Mouse (Mus musculus) brain, adult 2 months (tissue): ENCODE measurements around the gene Higd1a.

ENCODE experiments used
- DNase-seq: peaks from one replicate; pipeline ENCODE4 v3.0.0; 2011; ENCODE audit warnings: low read depth, low spot score

The Higd1a gene

DNA sequence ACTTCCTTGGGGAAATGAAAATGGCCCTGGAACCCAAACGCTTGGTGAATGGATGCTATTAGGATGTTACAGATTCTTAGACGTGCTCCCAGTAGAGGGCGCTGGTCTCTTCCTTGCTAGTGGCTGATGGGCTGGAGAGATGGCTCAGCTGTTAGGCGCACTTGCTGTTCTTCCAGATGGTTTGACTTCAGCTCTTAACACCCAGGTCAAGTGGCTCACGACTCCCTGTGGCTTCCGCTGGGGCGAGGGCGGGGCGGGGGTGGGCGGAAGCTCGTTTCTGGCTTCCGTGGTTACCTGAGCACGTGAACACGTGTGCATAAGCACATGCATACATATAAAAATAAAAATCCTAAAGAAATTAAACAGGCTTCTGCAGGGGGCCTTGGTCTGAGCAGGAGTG is 22.7 kb upstream of the Higd1a start:
- peak; percentile 89 for DNase-seq

DNA sequence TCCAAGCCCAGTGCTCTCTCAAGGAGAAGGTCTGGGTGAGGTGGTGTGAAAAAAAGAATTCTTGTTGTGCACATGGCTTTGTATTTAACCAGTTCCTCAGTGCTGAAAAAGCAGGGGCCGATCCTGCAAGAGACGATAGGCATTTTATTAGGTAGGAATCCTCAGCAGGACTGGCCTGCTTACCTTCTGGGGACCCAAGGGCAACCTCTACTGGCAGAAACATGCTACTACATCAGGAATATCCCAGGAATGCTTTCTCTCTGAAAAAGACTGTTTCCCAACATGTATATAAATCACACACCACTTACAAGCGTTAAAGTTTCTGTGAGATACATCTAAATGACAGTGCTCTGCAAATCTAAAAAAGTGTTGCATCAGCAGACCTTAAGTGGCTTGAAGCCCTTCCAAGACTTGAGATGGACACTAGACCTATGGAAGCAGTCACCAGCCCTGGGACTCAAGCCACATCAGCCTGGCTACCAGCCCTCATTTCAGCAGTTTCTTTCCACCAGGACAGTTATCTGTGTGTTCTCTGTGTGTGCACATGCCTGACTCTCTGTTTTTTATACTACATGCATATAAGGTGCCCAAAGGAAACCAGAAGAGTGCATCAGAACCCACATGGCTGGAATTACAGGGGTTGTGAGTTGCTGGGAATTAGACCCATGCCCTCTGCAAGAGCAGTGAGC is 19.0 kb upstream of the Higd1a start:
- DNase-seq: peak; percentile 84

DNA sequence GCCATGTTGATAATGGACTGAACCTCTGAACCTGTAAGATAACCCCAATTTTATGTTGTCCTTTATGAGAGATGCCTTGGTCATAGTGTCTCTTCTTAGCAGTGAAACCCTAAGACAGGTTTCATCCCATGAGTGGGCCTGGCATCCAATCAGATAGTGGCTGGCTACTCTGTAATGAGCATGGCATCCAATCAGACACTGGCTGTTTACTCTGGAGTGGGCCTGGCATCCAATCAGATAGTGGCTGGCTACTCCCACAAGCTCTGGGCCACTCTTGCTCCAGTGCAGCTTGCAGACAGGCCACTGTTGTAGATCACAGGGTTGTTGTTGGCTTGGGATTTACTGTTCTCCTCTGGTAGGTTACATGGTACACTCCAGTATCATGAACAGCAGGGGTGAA is 15.4 kb upstream of the Higd1a start:
- no peak for DNase-seq

DNA sequence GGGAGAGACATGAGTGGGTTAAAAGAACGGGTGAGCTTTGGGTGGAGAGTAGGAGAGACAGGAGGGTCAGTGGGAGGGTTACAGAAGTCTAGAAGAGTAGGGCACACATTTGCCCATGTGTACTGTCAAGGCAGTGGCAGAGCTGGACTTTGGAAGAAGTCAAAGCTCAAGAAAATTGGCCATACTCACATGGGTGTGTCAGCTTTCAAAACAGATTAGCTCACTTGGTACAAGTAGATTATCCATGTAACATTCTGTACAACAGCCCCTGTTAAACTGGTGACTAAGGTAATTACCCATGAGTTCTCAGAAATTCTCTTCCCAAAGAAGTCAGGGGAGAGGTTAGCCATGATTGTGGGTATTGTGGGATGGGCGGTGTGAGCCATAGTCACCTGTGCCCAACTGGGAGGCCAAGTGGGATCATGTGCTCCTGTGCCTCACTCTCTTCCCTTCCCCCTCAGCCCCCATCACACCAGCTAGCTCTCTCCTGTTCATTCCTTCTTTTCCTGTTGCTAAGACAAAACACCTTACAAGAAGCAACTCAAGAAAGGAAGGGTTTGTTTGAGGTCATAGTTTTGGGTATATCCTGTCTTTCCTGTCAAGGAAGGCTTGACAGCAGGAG is 14.0 kb upstream of the Higd1a start:
- no peak for DNase-seq

DNA sequence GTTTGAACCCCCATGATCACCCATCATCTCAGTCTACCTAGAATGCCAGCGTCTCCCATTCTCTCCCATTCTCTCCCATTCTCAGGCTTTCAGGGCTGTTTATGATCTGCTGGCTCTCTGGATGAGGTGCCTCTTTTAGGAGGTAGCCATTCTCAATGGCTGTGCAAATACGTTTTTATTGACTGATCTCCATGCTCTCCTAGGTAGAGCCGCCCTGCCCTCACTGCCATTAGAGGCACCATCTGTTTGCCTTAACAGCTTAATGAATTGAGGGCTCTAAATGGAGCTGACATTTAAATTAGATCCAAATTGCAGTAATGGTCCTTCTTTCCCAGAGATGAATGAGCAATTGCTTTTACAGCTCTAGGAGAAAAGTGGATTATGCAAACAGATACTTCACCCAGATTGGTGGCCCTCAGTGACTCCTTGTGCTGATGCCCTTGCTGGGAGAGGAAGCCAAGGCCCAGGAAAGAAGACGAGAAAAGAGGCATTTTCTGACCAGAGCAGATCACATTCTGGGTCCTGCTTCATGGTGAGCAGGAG is 11.9 kb upstream of the Higd1a start:
- DNase-seq: peak; percentile 14

DNA sequence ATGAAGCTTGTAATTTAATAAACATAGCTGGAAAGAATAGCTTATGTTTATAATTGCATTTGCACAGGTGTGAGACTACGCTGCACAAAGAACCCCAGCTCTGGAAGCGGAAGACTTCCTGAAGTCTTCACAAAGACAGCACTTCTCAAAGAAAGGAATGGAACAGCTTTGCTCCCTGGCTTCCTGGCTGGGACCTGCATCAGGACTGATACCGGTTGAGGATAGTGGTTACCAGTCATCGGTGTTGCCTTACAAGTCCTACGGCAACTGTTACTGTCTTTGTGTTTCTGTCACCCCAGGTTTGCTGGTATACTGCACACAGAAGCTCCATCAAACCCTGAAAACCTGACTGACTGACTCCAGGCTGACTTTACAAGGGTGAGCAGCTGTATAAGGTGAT is 11.3 kb upstream of the Higd1a start:
- no peak for DNase-seq

DNA sequence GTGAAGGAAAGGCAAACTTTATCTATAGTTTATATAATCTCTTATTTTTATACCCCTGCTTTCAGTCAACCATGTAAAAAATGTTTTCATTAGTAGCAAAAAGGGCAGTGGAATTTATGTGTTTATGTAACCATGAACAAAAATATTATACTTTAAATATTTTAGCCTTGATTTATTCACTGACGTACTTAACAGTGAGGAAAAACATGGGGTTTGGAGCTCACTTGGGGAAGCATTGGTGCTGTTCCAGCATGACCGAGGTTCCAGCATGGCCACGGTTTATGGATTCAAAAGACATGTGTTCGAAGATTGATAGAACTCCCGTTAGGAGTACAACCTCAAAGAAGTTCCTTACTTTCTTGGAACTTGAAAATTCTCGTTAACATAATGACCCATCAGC is 10.1 kb upstream of the Higd1a start:
- no peak for DNase-seq

DNA sequence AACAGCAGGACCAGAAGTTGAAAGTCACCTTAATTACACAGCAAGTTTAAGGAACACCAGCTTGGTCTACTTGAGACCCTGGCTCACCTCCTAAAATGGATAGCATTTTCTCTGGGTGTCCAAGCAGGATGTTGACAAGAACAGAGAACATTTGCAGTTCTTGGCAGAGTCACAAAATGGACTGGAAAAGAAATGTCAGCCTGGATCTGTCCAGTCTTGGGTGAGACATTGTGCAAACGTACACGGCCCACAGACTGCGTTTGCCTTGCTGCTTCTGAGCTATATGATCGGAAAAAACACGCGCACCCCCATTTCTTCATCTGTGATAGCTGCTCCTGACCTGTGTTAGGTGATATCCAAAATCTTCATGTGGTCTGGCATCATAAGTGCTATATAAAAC is 9.5 kb upstream of the Higd1a start:
- no peak for DNase-seq

DNA sequence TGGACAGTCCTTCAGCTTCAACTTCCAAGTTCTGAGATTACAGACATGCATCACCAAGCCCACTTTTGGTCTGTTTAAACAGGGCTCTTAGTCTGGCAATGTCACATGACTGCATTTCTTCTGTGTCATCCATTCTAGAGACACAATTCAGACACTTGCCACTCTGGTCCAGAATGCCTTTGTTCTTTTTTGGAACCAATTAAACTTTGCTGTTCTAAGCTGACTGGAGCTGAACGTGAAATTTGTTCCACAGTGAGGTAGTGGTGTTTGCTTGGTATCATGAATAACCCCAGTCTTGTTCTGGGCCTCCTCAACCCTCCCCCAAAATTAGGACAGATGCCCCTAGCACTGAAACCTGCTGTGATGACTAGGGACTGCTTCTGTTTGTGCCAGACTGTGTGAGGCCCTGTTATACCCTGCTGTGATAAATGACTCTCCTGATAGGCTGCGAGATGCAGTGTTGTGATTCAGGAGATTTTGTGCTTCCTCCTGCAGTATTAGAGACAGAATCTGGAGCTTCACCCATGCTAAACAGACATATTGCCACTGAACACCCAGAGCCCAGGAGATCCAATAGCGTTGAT is 7.4 kb upstream of the Higd1a start:
- no peak for DNase-seq

DNA sequence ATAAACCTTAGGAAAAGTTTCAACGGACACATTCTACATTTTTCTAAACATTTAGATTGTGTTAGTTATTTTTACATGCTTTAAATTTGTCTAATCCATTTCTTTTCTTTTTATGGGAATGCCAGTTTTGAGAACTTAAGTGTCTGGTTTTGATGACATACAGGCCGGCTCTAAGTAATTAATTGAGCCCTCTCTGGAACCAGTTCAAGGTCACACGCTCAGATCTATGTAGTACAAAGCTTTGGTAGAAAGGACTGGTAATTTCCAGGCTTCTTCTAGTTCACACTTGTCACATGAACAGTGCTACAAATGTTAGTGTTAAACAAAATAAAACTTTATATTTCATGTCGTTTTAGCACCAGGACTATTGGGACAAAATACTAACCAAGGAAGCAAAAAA is 6.7 kb upstream of the Higd1a start:
- no peak for DNase-seq

DNA sequence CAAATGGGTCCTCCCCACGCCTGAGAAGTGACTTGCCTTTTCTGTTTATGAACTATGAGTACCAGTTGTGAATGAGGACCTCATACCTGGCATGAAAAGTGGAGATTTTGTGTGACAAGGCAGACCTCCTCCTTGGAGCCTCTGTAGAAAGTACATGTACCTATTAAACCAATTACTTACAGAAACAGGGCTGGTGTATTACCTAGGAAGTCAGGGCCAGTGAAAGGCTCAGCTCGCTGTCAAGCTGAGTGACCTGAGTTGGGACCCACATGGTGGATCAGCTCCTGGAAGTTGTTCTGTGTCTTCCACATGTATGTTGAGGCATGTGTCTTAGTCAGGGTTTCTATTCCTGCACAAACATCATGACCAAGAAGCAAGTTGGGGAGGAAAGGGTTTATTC is 2.8 kb upstream of the Higd1a start:
- no peak for DNase-seq

DNA sequence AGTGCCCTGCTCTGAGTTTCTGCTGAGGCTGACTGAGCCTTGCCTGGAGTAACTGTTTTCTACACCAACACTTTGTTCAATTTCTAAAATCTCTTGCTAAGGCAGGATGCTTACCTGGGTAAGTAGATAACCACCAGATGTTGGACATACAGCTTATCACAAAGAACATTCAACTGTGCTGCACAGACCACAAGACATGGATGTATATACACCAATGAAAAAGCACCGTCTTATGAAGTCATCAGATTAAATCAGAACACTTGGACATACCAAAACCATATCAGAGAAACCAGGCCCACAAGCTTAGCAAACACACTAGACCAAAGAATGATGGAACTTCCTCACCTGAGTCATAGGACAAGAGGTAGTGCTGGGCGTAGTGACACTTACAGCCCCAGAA is 1.2 kb upstream of the Higd1a start:
- DNase-seq: no peak

DNA sequence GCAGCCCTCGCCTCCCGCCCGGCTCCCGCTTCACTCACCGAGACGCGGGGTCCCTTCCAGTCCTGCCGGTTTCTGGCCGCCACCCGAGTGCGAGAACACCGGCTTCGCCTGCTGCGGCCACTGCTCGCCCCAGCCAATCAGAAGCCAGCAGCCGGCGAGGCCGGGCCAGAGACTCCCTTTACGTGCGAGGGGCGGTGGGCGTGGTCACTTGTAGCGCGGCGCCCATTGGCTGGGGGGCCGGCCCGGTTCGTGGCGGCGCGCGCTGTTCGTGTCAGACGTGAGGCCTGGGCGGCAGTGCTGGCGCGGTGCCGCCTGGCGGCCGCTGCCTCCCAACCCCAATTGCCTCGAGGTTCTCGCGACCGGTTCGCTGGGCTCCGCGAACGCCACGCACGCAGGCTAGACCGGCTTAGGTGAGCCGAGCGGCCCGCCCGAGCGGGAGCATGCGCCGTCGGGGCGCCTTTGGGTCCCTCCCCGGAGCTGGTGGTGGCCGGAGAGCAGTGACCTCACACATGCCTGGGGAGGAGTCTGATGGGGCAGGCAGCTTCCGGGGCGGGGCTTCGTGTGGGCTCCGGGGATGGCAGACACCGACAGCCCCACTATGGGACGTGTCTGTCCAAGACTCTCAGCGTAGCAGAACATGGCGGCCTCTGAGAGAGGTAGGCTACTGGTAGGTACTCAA is 549 bp downstream of the Higd1a start:
- peak; percentile 97 for DNase-seq

DNA sequence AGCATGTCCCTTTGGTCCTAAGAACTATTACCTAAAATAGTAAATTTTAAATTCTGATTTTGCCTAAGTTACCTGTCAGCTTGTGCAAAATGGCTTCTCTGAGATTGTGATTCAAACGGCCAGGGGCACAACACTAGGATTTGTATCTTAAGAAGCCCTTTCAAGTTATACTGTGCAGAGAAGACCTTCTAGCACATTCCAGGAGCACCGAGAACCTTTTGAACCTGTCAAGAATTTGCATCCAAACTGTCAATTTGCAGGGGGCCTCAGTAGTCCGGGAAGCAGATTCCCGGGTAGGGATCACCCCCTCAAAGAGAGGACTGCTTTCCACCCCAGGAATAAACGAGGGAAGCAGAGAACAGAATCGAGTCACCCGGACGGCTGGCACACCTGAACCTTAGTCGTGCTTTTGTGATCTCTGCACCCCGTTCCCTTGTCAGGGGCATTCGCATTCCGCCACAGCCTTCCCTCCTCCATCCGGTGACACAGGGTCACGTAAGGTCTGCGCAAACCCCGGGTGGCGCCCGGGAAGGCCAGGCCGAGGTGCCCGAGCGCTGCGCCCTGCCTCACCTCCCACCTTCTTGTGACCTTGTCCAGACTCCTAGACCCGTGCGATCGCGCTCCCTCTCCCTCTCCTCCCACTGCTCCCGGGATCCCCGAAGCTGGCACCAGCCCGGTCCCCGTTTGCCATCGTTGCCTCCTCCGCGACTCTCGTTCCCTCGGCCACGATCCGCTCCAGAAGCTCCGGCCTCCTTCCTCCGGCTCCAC is 1.3 kb downstream of the Higd1a start:
- DNase-seq: peak; percentile 44

DNA sequence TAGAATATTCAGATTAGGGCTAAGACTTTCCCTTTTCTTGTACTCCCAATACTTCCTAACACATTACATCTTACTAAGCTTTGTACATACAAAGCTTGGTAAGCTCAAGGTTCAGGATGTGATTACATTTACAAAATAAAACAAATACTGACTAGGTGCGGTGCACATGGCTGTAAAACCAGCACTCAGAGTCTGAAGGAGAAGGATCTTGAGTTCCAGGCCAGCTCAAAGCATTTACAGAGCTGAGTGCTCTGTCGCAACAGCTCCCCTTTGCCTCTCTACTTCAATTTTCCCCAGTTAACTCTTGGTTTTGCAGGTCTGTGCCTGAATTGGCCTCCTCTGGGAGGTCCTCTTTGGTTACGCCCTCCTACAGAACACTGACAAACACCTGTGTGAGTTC is 3.9 kb downstream of the Higd1a start:
- DNase-seq: no peak

DNA sequence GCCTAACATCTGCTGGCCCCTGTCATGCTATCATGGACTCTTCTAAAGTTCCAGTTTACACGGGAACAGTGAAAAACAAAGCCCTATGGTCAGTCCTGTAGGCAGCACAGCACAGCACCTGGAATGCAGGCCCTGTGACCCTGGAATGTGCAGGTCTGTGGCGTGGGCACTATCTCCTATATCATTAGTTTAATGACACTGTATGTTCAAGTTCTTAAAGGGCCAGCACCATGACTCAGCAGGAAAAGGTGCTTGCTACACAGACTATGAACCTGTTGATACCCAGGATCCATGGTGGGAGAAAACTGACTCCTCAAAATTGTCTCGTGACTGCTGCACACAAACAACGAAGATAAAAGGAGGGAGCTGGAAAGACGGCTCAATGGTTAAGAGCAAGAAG is 10.3 kb downstream of the Higd1a start:
- no peak for DNase-seq

DNA sequence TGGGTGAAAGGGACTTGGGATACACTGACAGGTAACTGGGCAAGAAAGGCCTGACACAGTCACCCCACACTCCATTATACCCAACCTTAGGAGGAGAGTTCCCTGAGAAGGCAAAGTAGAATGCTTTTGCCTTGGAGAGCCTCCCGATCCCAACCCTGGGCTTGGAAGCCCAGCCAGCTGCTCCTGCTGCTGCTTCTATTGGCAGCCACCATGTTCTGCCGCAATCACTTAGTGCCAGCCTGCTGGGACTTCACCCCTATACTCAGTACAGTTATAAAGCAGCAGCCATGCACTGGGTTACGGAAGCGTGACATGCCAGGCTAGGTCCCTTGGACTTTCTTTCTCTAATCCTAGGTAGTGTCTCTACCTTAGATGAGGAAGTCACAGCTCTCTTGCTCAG is 11.0 kb downstream of the Higd1a start:
- no peak for DNase-seq

DNA sequence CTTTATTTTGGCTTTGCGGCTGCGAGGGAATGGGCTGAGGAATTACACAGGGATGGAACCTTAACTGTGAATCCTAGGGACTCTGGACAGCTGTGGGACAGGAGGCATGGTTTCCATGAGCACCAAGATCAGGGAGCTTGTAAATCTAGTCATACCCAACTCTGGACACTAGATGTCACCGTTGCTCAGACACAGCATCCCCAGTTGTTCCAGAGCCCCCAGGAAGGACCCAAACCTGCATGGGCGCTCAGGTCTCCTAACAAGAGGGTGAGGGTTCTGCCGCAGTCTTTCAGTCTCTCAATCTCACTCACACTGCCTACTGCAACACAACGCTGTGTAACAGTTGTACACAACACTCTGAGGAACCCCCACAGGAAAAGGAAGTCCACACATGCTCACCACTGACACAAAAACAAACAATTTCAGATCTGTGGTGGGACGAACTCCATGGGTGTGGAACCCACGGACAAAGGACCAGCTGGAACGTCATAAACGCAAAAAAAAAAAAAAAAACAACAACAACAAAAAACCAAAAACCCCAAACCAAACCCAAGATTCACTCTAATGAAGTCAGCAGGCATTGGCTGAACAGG is 11.5 kb downstream of the Higd1a start:
- peak; percentile 73 for DNase-seq

DNA sequence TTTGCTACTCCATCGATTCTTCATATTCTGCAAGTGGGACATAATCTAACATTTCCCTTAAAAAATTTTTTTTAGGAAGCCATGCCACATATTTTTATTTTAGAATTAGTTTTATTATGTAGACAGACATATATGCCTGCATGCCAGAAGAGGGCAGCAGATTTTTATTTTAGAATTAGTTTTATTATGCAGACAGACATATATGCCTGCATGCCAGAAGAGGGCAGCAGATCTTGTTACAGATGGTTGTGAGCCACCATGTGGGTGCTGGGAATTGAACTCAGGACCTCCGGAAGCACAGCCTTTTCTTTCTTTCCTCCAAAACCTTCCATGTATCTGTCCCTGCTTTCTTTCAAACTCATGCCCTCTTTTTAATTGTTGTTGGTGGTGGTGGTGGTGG is 15.2 kb downstream of the Higd1a start:
- no peak for DNase-seq

DNA sequence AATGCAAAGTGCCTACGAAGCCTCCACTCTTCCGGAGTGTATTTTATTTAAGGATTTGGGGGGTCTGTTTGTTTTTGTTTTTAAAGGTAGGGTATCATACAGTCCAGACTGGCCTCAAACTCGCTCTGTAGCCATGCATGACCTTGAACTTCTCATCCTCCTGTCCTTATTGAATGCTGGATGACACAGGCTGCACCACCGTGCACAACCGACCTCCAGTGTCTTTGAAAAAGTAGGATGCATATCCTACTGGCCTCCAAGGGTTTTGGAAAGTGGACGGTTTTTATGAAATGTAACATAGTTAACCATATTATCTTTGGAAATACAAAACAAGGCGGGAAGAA is 18.6 kb downstream of the Higd1a start:
- DNase-seq: no peak

DNA sequence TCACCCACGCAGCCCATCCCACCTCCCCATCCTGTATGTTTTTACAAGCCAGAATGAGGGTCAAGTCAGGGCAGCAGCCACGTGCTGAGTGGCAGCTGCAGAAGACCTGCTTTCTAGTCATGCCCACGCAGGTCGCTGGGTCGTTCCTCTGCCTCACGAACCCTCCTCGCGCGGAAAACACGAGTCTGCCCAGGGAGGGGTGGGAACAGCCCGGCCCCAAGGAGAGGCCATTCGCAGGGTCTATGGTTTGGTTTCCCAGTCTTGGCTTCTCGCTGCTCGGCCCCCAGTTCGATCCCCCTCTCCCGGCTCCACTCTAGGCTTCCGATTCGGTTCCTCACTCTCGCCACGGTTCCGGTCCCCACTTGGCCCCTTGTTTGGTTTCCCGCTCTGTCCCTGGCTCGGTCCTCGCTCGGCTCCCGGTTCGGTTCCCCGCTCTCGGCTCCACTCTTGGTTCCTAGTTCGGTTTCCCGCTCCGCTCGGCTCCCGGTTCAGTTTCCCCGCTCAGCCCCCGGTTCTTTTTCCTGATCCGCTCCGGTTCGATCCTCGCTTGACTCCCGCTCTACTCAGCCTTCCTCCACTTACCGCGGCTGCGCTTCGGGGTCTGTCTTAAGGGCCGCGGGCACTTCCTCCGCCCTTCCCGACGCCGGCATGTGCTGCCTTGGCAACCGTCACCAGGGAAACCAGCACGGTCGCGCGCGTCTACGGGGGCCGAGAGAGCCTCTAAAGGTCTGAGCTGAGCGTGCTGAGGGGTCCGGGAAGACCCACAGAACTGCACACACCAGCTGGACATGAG is 19.1 kb downstream of the Higd1a start, which contains the start of gene Ccdc13:
Ccdc13 (minus strand) TSS at position 633 of the 793 bp plus-strand sequence.
- peak; percentile 87 for DNase-seq
